Mouse (Mus musculus): ENCODE data around the gene Fam117a. TPM values are rescaled to one million over a fixed set of nuclear protein-coding genes. Genes with fewer than 3 reads are reported as not detected.
"Not testable (repeated sequence)": the region's sequence is repeated elsewhere in the genome, so short reads cannot be mapped to it uniquely, and the experiment has no call there.

The Fam117a gene
- polyA plus RNA-seq, 2 experiments from 2014 or later = 21.1 to 26.9 TPM

DNA sequence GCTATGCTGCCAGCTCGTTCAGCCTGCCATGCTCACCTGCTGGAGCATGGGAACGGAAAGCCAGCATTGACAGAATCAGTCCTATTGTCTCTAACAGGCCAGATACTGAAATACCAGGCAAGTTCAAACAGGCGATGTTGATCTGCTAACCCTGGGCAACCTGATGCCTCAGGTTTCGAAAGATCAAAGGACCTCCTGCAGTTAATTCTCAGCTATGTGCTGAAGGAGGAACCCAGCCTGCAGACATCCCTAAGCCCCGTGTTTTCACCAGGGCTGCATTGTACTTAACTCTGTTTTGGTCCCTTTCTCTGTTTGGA lies 56.6 kb downstream of the Fam117a start:
- no peak for ATAC-seq

DNA sequence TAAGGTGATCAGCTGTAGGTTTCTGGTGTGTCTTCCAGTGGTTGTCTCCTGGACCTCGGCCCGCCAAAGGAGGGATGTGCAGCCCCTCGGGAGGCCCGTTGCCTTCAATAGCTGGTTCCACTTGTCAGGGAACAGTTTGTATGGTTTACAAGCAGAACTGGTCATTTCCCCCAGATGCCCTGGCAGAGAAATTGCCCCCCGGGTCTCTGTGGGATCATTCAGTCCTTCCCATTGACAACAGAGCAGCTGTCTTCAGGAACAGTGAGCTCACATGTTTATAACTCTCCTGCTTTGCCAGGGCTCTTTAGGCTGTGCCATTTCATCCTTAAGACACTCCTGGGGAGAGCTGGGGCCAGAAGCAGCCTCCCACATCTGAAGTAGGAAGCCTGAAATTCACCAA lies 57.3 kb downstream of the Fam117a start:
- no peak for ATAC-seq

DNA sequence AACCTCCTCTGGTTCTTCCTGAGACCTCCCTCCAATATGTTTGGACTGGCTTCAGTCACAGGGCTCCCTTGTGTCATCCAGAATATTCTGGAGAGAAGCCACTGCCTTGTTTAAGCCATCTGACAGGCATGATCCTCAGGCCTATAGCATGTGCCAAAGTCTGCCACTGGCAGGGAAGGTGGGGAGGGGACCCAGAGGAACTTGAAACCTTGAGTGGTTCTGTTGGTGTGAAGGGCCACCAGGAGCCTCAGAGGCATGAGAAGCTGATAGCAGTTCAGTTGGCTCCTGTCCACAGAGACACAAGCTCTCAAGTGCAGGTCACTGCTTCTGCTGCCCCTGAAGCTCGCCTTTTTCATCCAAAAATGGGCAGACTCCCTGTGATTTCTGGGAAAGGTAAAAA lies 59.7 kb downstream of the Fam117a start:
- ATAC-seq = no peak

DNA sequence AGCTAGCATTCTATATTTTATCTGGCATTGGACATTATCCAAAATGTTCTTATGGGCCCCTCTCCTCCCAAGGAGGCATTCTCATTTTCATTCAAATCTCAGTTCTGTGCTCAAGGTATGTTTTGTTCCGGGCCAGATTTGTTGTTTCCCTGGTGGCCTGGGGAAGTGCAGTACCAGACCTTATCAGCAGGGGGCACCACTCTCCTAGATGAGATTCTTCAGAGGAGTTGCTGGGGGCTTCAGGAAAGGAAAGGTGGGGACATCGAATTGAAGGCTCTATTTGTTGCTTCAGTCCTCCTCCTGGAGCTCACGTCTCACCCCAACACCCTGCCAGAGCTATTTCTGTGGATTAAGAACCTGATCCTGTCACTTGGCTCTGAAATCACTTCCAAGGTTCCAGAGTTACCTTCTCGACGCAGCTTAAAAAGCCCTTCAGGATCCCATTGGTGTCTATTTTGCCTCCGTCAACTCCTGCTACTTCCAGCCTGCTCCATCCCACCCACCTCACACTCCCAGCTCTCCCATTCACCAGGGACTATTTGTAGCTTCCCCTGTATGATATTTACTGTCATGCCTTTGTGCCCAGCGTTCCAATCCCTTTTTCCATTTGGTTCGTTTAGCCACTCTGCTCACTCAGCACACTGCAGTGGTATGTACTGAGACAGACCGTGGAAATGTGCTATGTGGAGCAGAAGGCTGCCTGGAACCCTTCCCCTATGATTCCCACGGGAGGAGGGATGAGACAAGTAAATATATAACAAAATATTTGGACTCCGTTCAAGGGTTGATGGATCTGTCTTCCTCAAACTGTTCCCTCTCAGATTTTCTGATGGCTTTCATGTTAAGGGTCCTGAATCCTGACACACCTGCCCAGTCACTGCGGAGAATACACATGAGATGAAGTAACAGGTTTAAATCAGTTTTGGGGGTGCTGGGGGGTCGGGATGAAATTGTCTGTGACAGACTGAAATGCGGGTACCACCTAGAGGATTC lies 61.3 kb downstream of the Fam117a start:
- ATAC-seq = no peak

DNA sequence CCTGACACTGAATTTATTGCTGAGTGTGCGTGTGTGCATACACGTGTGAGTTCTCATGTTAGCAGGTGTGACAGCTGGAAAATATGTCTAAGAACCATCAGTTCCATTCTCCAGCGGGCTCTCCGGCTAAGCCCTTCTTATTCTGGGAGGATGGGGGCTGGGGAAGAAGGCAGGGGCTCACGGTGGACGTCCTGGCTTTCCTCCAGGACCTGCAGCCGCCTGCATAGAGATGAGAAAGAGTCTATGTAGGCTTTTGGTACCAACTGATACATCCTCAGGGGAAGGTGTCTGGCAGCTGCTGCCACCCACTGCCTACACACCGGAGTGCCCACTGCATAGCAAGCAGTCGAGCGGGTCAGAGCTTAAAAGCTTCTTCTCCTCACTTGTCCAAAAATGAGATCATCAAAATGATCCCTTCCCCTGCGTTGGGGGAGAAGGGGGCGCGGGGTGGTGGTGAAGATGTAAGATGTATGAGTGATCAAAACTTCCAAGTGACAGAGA lies 62.8 kb downstream of the Fam117a start:
- ATAC-seq = no peak

DNA sequence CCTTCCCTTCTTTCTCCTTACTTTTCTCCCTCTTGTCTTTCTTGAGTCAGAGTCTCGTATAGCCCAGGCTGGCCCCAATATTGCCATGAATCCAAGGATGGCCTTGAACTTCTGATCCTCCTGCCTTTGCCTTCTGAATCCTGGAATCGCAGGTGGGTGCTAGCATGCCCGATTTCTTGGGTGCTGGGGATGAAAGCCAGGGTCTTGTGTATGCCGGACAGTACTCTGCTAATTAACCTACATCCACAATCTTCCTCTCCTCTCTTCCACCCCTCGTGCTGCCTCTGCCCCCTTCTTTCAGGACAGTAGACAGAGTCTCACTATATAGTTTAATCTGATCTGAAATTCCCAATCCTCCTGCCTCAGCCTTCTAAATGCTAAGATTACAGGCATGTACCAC lies 64.8 kb downstream of the Fam117a start:
- ATAC-seq = no peak

DNA sequence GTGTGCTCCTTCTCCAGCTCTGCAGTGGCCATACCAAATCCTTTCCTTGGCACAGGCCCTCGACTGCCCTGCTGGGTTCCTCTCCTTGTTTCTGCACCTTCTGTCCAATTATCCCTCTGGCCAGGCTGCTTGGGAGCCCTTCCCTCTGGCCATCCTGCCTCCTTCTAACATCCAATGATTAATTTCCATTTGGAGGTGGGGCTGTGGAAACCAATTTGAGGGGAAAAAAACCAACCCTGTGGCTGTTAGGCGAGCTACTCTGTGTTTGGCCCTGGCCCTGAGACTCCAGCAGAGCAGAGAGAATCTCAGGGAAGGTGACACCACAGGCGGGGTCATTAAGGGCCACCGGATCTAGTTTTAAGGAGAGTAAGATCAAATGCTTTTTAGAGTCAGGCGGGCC lies 65.4 kb downstream of the Fam117a start:
- no peak for ATAC-seq

DNA sequence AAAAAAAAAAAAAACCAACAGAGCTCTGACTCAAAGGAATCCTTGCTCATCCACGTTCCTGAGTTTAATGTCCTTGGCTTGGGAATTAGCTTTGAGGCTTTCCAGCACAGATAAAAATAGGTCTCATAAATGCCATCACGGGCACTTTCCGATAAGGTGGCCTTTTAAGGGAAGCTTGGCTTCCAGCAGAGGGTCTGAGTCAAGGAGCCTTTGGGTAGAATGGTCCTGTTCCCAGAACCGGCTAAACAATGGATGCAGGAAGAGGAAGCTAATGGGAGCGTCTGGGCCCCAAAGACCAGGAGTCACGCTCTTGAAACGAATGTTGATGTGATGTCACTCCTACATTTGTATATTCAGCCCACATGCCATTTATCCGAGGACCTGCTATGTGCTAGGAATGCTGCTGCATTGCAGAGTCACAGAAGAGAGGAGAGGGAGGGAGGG lies 65.9 kb downstream of the Fam117a start:
- no peak for ATAC-seq

DNA sequence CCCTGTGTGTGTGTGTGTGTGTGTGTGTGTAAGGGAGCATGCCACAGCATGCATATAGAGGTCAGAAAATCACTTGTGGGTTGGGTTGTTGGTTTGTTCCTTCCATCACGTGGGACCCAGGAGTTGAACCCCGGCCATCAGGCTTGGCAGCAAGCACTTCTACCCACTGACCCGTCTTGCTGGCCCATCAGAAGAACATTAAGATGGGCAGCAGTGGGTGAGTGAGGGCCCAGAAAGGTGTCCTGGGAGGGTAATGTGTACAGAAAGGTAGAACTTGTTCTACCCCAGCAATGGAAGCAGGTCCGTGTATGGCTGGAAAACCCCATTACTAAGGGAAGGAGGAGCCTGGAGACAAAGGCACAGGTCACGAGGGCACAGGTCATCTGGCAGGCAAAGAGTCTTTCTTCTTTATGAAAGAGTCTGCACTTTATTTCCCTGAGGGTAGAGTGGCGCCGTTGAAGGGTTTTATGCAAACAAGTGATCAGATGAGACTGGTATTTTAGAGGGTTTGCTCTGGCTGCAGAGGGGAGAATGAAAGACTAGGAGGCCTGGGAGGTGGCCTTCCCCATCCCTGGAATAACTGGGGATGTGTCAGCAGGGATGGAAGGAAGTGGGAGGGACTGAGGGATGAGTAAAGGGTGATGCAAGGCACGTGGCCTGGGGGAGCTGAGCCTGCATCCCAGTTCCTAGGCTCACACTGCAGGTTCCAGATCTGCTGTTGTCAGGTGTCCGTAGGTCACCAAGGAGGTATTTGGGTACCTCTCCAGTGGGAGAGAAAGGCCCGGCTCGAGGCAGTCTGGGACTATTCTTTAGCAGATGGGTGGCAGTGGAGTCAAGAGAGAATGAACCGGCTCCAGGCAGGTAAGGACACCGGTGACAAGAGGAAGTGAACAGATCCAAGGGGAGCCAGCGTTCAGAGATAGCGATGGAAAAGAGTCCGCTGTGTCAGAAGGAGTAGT lies 66.8 kb downstream of the Fam117a start:
- no peak for ATAC-seq

DNA sequence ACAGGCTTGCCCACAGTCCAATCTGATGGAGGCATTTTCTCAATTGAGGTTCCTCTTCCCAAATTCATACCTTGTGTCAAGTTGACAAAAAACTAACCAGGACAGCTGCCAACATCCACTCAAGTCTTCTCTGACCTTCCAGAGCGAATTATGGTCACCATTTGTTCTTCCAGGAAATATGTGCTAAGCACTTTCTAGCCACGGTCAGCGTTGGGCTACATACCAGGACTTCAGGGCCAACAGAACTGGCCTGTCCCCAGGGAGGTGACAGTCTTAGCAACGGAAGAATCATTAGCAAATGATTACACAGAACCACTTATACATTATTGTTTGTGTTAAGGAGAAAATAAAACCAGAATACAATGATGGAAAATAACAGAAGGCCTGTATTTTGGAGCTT lies 69.0 kb downstream of the Fam117a start:
- ATAC-seq = no peak

DNA sequence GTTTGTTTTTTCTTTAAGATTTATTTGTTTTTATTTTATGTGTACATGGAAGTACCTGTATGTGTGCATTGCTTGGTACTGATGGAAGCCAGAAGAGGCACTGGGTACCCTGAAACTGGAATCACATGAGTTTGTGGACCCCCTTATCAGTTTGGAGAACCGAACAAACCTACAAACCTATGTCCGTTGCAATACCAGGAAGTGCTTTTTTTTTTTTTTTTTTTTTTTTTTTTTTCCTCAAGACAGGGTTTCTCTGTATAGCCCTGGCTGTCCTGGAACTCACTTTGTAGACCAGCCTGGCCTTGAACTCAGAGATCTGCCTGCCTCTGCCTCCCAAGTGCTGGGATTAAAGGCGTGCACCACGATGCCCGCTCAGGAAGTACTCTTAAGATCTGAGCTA lies 69.6 kb downstream of the Fam117a start:
- ATAC-seq = not testable (repeated sequence)

DNA sequence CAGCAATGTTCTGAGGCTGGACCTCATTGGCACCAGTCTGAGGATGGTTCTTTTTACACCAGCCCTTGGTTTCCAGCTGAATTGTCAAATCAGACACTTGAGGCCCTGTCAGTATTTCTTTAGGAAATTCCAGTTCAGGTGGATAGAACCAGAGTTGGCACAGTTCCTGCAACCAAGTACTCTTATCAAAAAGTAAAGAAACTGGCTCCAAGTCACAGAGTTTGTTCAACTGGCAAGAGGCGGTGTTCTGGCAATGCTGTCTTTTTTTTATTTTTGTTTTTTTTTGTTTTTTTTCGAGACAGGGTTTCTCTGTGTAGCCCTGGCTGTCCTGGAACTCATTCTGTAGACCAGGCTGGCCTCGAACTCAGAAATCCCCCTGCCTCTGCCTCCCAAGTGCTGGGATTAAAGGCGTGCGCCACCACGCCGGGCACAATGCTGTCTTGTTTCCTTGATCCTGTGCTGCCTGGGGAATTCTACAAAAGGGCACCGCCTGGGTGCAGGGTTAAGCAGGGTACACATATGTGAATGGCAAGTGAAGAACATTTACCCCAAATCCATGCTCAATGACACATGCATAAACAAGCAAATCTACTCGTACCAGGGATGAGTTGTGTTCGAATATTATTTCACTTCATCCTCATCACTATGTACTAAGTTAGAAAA lies 72.8 kb downstream of the Fam117a start:
- no peak for ATAC-seq

DNA sequence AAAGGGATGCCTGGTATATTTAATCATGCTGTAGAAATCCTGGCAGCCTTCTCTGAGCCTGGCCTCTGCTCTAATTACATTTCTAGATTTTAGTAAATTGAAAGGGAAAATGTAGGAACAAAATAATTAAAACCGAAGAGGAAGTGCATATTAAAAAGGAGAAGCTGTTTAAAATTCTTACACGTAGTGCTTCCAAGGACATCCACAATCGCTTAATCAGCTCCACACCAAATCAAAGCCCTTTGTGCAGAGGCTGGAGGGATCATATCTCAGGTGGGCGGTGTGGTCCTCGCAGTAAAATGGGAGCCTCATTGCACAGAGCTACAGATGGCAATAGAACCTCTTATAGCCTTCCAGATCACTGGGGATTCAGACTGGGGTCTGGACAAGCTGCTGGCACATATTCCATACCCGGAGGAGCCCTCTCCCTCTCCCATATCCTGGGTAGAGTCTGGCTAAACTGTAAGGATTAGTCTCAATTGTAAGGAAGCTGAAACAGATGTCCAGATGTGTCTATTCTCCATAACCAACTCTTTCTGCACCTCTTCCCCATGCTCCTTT lies 74.7 kb downstream of the Fam117a start:
- ATAC-seq = no peak

DNA sequence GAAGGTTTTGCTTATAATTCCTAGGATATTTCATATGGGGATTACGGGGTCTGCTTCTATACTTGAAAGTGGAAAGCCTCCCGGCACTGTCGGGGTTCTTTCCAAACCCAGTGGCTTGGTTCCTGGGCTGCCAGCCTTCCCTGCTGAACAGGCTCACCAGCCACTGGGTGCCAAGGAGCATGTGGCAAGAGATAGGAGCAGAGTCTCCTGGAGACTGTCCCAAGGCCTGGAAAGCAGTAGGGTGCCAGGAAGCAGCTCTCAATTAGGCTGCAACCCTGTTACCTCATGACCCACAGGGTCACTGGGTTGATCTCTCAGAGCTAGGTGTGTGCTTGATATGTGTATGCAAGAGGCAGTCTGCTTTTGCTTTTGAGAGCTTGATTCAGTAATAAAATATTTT lies 75.8 kb downstream of the Fam117a start:
- no peak for ATAC-seq

DNA sequence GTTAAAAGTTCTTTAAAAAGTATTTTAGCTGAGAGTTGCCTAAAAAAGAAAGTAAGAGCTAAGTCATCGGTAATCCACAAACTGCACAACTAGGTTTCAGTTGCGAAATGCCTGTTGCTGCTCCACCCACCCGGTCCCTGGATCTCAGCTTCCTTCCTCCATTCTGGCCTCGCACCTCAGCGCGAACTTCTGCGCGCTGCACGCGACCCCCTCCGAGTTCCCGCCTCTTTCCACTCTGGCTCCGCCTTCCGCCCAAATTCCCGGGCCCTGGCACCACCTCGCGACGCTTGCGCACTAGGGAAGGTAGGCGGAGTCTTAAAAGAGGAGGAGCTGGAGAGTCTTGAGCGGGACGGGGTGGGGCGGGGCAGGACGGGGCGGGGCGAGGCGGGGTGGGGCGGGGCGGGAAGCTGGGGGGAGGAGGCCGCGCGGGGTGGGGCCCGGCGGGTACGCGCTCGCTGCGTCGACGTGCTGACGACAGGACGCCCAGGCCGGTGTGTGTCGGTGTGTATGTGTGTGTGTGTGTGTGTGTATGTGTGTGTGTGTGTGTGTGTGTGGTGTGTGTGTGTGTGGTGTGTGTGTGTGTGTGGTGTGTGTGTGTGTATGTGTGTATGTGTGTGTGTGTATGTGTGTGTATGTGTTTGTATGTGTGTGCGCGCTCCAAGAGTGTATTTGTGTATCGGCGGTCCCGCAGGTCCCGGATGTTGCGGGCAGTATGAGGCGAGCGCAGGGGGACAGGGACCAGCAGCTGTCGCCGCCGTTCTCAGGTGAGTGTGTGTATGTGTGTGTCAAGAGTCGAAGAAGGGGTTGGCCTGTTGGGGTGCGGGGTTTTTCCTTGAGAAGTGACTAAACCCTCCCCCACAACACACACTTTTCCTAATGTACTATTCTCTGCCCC lies 77.1 kb downstream of the Fam117a start, which contains the start of gene Spop:
Gene Spop, plus strand, starts transcription at position 440 of the 895 bp plus-strand sequence.
- peak; percentile 85 for ATAC-seq

DNA sequence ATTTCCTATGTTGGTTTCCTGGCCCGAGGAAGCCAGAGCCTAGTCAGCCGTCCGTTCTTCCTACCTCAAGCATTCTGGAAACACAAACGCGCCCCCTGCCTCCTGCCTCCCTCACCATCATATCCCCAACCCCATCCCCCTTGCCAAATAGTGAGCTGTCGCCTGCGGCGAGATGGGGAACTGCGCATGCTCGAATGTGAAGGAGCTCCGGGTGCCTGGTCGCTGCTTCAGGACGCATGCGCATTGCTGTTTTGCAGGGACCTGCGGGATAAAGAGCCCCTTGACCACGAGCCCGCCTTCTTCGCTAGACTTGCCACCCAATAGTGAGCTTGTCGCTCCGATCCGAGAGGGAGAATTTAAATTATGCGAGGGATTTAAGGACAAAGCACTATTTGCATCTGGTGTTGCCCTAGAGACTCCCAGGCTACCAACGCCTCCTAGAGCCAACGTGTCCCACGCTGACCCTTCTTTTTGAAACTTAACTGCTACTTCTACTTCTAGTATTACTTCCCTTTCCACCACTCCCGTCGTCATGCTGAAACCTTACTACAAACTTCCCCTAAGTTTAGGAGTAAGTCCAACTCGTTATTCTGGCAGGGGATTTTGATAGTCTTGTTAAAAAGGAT lies 77.8 kb downstream of the Fam117a start:
- ATAC-seq = peak; percentile 61

DNA sequence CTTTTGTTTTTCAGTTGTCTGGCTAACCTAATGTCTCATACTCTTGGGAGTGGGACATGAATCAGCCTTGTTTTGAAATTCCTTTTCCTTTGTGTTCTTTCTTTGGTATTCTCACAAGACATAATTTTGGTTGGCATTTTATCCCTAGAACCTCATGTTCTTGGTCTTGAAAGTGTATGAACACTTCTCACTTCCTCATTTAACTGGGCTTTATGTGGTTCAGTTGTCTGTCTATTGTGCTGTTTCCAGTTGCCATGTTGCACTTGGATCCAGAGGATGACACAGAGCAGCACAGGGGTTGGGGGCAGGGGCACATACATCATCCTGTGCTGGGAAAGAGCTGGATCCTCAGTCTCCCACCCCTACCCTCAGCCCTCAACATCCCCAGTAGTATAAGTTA lies 79.1 kb downstream of the Fam117a start:
- ATAC-seq = no peak

DNA sequence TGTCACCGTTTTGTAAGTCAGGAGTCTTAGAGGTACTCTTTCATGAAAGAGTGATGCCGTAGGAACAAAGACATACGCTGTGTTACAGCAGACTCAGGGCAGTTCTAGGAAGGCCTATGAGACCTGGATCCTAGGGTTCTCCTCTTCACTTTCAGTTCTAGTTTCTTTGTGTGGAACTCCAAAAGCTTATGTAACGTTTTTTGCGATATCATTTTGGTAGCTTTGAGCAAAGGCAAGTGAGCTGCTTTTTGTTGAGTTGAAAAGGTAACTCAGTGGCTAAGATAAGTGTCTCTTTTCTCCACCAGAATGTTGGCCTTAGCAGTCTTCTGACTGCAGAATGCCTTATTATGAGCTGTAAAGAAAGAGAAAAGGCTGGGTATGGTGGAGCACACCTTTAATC lies 80.5 kb downstream of the Fam117a start:
- ATAC-seq = no peak

DNA sequence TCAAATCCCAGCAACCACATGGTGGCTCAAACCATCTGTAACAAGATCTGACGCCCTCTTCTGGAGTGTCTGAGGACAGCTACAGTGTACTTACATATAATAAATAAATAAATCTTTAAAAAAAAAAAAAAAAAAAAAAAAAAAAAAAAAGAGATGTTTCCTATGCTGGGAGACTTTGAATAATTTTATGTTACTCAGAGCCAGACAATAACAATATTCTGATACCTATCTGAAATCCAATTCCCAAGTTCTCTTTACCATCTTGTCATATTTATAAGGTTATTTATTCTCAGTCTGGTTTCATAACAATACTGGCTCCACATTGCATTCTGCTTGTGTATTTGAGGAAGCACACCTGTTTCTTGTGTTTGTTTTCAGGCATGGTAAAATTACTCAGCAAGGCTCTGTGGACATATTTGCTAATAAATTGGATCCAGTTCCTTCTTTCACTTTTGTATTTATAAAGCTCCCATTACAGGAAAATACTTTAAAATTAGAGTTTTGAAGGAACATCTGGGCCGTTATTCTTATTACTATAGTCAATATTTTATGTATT lies 84.1 kb downstream of the Fam117a start:
- no peak for ATAC-seq

DNA sequence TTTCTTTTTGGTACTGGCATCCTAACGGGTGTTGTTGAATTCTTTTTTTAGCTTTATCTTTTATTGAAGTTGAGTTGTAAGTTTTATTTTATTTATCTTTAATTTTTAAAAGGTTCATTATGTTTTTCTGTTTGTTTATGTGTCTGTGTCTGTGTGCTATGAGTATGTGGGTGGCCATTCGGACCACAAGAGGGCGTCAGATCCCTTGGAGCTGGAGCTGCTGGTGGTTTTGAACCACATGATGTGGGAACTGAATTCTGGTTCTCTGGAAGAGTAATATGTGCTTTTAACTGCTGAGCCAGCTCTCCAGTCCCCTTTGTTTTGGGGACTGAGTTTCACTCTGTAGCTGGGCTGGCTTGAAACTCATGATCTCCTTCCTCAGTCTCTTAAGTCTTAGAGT lies 86.7 kb downstream of the Fam117a start:
- ATAC-seq = no peak

Data from CD4-positive, CD25-positive, alpha-beta regulatory T cell, adult 4 months (primary cell).